Mouse (Mus musculus): Measurements from ENCODE around the gene Tmsb10. TPM values are rescaled to one million over a fixed set of nuclear protein-coding genes. Genes with fewer than 3 reads are reported as not detected.

Tmsb10 gene
- total RNA-seq, 2 experiments from 2014 or later = 408 to 418 TPM

- DNase-seq (ENCODE audit: extremely low spot score in 1 of 2, low spot score in 1 of 2) = no peak
These were observed 44.3 kb downstream of the Tmsb10 start for GRCm38 (mm10) chr6:72914087-72914749.

- no peak for DNase-seq (ENCODE audit: extremely low spot score in 1 of 2, low spot score in 1 of 2)
These were observed 47.3 kb downstream of the Tmsb10 start for GRCm38 (mm10) chr6:72911261-72911660.

Other genes with a start within 250 kb of the Tmsb10 start
- 1 to 10 TPM; 3.3 to 4.6 TPM for gene Tcf7l1, start 169.5 kb downstream of the Tmsb10 start, total RNA-seq (2021)
- 10 to 100 TPM; 60.1 to 65.6 TPM for gene Kcmf1, start 58.8 kb downstream of the Tmsb10 start, total RNA-seq (2021)